Mouse (Mus musculus): ENCODE measurements around the gene Mdh2. TPM values are rescaled to one million over a fixed set of nuclear protein-coding genes. Genes with fewer than 3 reads are reported as not detected.

Mdh2 gene
- polyA plus RNA-seq, 1 experiment from 2014 or later: 526 TPM

DNA sequence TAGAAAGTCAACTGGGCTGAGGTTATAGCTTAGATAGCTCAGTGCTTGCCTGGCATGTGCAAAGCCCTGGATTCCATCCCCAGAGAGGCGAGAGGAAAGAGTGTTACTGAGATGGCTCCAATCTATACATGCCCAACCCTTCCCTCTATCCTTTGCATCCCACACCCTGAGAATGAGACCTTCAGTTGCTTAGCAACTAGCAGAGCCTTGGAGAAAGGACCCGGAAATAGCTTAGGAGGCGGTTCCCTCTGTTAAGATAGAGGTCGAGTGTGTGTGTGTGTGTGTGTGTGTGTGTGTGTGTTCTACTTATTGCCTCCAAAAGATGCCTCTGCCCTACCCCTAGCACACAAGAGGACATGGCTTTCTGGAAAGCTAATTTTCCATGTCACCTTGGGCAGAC, 54.4 kb downstream of the Mdh2 start:
- Histone ChIP-seq H3K9me3 (ENCODE audit: control insufficient read depth, low read length) (no peaks in the 10 kb centered on the region), H3K4me1 (replicated peaks; ENCODE audit: control insufficient read depth, insufficient read depth, low read length) (peaks cover 9% of the 10 kb centered on the region), H3K4me2 (ENCODE audit: low read depth, low read length, severe bottlenecking) (no peak overlapping the region), H3K27ac (ENCODE audit: low read depth, low read length) (no peak overlapping the region), H3K4me3 (ENCODE audit: low read depth, low read length) (no peak overlapping the region), H3K36me3 (ENCODE audit: control insufficient read depth, insufficient read depth, low read length) (no peaks in the 10 kb centered on the region), H3K27me3 (ENCODE audit: control insufficient read depth, insufficient read depth, low read length) (peaks cover 4% of the 10 kb centered on the region; the same call in 1 of the 2 replicates), H3K9ac (ENCODE audit: low read length) (no peak overlapping the region)
- ATAC-seq (replicated peaks; ENCODE audit: low FRiP score): no peak
- no peak for DNase-seq (ENCODE audit: low spot score)
- WGBS: 40% methylated on average over 4 of the region's 4 CpGs

DNA sequence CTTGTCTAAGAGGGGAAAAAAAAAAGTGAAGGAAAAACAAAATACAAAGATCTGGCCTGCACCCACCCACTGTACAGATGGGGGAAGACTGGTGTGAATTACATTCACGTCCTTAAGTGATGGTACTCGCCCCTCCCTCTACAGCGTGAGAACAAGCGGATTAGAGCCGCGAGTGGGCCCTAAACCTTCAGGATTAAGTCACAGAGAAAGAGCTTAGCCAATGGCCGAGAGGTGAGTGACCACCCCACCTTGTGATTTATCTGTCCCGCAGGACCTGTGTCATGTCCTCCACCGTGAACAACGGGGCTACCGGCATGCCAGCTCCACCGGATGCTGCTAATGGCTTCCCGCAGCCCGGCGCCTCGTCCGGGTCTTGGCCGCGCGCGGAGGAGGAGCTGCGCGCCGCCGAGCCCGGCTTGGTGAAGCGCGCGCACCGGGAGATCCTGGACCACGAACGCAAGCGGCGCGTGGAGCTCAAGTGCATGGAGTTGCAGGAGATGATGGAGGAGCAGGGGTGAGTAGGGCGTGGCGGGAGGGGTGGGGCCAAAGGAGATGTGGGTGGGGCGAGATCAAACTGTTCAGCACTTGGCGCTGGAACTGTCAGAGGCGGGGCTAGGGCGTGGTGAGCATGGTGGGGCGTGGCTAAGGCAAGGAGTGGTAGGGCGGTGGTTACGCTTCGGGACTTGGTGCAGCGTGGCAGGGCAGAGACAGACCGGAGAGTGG, 56.6 kb downstream of the Mdh2 start:
- H3K4me1 ChIP-seq (replicated peaks; ENCODE audit: control insufficient read depth, insufficient read depth, low read length): peaks cover 9% of the 10 kb centered on the region
- H3K9me3 ChIP-seq (ENCODE audit: control insufficient read depth, low read length): no peaks in the 10 kb centered on the region
- H3K9ac ChIP-seq (ENCODE audit: low read length): peak overlapping the region; percentile 44; the same call in 1 of the 2 replicates
- ATAC-seq (replicated peaks; ENCODE audit: low FRiP score) (peak; percentile 93), DNase-seq (ENCODE audit: low spot score) (peak; percentile 95)
- under 1% methylated on average over 47 of the region's 47 CpGs for WGBS
- peak overlapping the region; percentile 45 for H3K4me3 ChIP-seq (ENCODE audit: low read depth, low read length)
- no peaks in the 10 kb centered on the region for H3K36me3 ChIP-seq (ENCODE audit: control insufficient read depth, insufficient read depth, low read length)
- peak overlapping the region; percentile 95 for H3K4me2 ChIP-seq (ENCODE audit: low read depth, low read length, severe bottlenecking)
- H3K27me3 ChIP-seq (ENCODE audit: control insufficient read depth, insufficient read depth, low read length): peaks cover 4% of the 10 kb centered on the region; the same call in 1 of the 2 replicates
- H3K27ac ChIP-seq (ENCODE audit: low read depth, low read length): no peak overlapping the region

DNA sequence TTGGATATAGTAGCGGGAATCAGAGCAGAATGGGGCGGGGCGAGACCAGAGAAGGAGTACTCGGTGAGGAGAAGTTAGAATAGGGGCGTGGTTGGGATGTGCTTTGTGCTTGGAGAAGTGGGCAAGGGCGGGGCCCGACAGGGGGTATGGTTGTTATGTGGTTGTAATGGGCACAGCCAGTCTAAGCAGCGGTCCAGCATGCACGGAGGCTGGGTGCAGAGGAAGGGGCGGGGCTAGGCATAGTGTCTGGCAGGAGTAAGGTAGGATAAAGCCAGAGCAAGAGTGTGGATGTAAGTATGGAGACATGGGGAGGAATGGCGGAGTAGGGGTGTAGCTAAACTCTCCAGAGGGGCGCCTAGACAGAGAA, 57.2 kb downstream of the Mdh2 start:
- no peak overlapping the region for H3K9ac ChIP-seq (ENCODE audit: low read length)
- WGBS: 3% methylated on average over 12 of the region's 12 CpGs
- peak overlapping the region; percentile 45 for H3K4me3 ChIP-seq (ENCODE audit: low read depth, low read length)
- H3K4me1 ChIP-seq (replicated peaks; ENCODE audit: control insufficient read depth, insufficient read depth, low read length): peaks cover 9% of the 10 kb centered on the region
- no peaks in the 10 kb centered on the region for H3K36me3 ChIP-seq (ENCODE audit: control insufficient read depth, insufficient read depth, low read length)
- H3K27ac ChIP-seq (ENCODE audit: low read depth, low read length): no peak overlapping the region
- DNase-seq (ENCODE audit: low spot score) (no peak), ATAC-seq (replicated peaks; ENCODE audit: low FRiP score) (peak; percentile 84)
- H3K4me2 ChIP-seq (ENCODE audit: low read depth, low read length, severe bottlenecking): peak overlapping the region; percentile 95
- H3K27me3 ChIP-seq (ENCODE audit: control insufficient read depth, insufficient read depth, low read length): peaks cover 6% of the 10 kb centered on the region; the same call in 1 of the 2 replicates
- H3K9me3 ChIP-seq (ENCODE audit: control insufficient read depth, low read length): no peaks in the 10 kb centered on the region

DNA sequence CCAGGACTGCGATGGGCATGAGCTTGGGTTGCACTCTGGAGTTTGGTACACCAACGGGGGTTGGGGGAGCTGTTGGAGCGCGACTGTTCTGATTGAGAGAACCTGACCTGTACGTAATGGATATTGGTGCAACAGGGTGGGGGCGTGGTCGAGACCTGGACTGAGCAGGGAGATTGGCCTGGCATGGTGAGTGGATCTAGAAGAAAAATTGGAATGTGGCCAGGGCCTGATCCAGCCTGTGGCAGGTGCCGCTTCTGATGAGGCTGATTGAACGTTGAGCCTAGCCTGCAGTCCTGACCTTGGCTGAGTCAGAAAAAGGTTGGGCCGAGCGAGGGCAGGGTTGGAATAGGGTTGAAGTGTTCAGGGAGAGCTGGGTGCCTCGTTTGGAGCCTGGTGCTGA, 57.7 kb downstream of the Mdh2 start:
- H3K27ac ChIP-seq (ENCODE audit: low read depth, low read length): no peak overlapping the region
- no peaks in the 10 kb centered on the region for H3K36me3 ChIP-seq (ENCODE audit: control insufficient read depth, insufficient read depth, low read length)
- peaks cover 9% of the 10 kb centered on the region for H3K4me1 ChIP-seq (replicated peaks; ENCODE audit: control insufficient read depth, insufficient read depth, low read length)
- no peak overlapping the region for H3K9ac ChIP-seq (ENCODE audit: low read length)
- H3K9me3 ChIP-seq (ENCODE audit: control insufficient read depth, low read length): no peaks in the 10 kb centered on the region
- DNase-seq (ENCODE audit: low spot score) (no peak), ATAC-seq (replicated peaks; ENCODE audit: low FRiP score) (0 out of 2 replicates have a peak, but pooled peaks have one; percentile 3)
- 26% methylated on average over 12 of the region's 12 CpGs for WGBS
- H3K4me3 ChIP-seq (ENCODE audit: low read depth, low read length): peak overlapping the region; percentile 45; the same call in 1 of the 2 replicates
- peak overlapping the region; percentile 95 for H3K4me2 ChIP-seq (ENCODE audit: low read depth, low read length, severe bottlenecking)
- peaks cover 6% of the 10 kb centered on the region; the same call in 1 of the 2 replicates for H3K27me3 ChIP-seq (ENCODE audit: control insufficient read depth, insufficient read depth, low read length)

Small RNA genes within 50 kb of the gene (microRNA-seq; reads per million reads assigned to microRNA genes)
- gene Gm23268 (ENCODE audit: insufficient number of aligned reads) (not detected), gene Mir7034 (ENCODE audit: insufficient number of aligned reads) (not detected)

Other genes with a start within 250 kb of the Mdh2 start
- gene Hip1, start 233.4 kb upstream of the Mdh2 start, polyA plus RNA-seq (2014; fragmentation: Nextera tagmentation; extraction: Ambion mirVana): 70.3 and 76.5 TPM in 2 replicates
- not detected in 2 replicates for gene Ccl26, start 214.9 kb upstream of the Mdh2 start, polyA plus RNA-seq (2014; fragmentation: Nextera tagmentation; extraction: Ambion mirVana)
- gene Ccl24, start 205.4 kb upstream of the Mdh2 start, polyA plus RNA-seq (2014; fragmentation: Nextera tagmentation; extraction: Ambion mirVana): 0.99 and 1.1 TPM in 2 replicates
- gene Rhbdd2, start 145.9 kb upstream of the Mdh2 start, polyA plus RNA-seq (2014; fragmentation: Nextera tagmentation; extraction: Ambion mirVana): 60.1 and 61.3 TPM in 2 replicates
- gene Por, start 108.4 kb upstream of the Mdh2 start, polyA plus RNA-seq (2014; fragmentation: Nextera tagmentation; extraction: Ambion mirVana): 113 and 117 TPM in 2 replicates
- 46.1 and 49.0 TPM in 2 replicates for gene Tmem120a, start 34.0 kb upstream of the Mdh2 start, polyA plus RNA-seq (2014; fragmentation: Nextera tagmentation; extraction: Ambion mirVana)
- gene Styxl1, start 95 bp upstream of the Mdh2 start, polyA plus RNA-seq (2014; fragmentation: Nextera tagmentation; extraction: Ambion mirVana): not detected in 2 replicates
- gene Srrm3, start 28.4 kb downstream of the Mdh2 start, polyA plus RNA-seq (2014; fragmentation: Nextera tagmentation; extraction: Ambion mirVana): 12.3 and 12.7 TPM in 2 replicates
- gene Hspb1, start 109.4 kb downstream of the Mdh2 start, polyA plus RNA-seq (2014; fragmentation: Nextera tagmentation; extraction: Ambion mirVana): 11.4 and 11.8 TPM in 2 replicates
- 147 and 161 TPM in 2 replicates for gene Ywhag, start 156.1 kb downstream of the Mdh2 start, polyA plus RNA-seq (2014; fragmentation: Nextera tagmentation; extraction: Ambion mirVana)
- gene Ssc4d, start 196.1 kb downstream of the Mdh2 start, polyA plus RNA-seq (2014; fragmentation: Nextera tagmentation; extraction: Ambion mirVana): 1.2 and 1.5 TPM in 2 replicates
- gene Zp3, start 201.6 kb downstream of the Mdh2 start, polyA plus RNA-seq (2014; fragmentation: Nextera tagmentation; extraction: Ambion mirVana): not detected in 2 replicates
- gene Dtx2, start 216.3 kb downstream of the Mdh2 start, polyA plus RNA-seq (2014; fragmentation: Nextera tagmentation; extraction: Ambion mirVana): 35.4 and 37.0 TPM in 2 replicates

All from forebrain, embryonic 11.5 days (tissue).